Mouse (Mus musculus): ENCODE results near the gene Cfap97d1. TPM values are rescaled to one million over a fixed set of nuclear protein-coding genes. Genes with fewer than 3 reads are reported as not detected.
A peak's percentile ranks its signal among the peaks of the same experiment; 100 is the strongest.

Gene Cfap97d1
- polyA plus RNA-seq, 1 experiment from 2014 or later: not detected

- no peak overlapping the region for H3K27ac ChIP-seq (replicated peaks)
- no peak overlapping the region for H3K4me3 ChIP-seq (replicated peaks)
- no peaks in the 10 kb centered on the region for H3K9me3 ChIP-seq (replicated peaks)
- no peak overlapping the region for H3K9ac ChIP-seq
- no peak overlapping the region for H3K4me2 ChIP-seq
- no peaks in the 10 kb centered on the region for H3K36me3 ChIP-seq (replicated peaks)
- H3K4me1 ChIP-seq (replicated peaks): no peaks in the 10 kb centered on the region
- no peak for ATAC-seq (ENCODE audit: insufficient read depth)
- H3K27me3 ChIP-seq: peaks cover 16% of the 10 kb centered on the region
- 62% methylated on average over 7 of the region's 7 CpGs for WGBS (ENCODE audit: insufficient replicate concordance)
Observed at GRCm38 (mm10) chr11:102036336-102036735, 52.3 kb downstream of the Cfap97d1 start.

GRCm38 (mm10) chr11:102037789-102038188 is 53.7 kb downstream of the Cfap97d1 start:
- no peak overlapping the region for H3K9ac ChIP-seq
- peaks cover 16% of the 10 kb centered on the region for H3K27me3 ChIP-seq
- WGBS (ENCODE audit: insufficient replicate concordance): 75% methylated on average over 6 of the region's 6 CpGs
- no peak overlapping the region for H3K4me3 ChIP-seq (replicated peaks)
- no peak overlapping the region for H3K4me2 ChIP-seq
- no peaks in the 10 kb centered on the region for H3K36me3 ChIP-seq (replicated peaks)
- H3K9me3 ChIP-seq (replicated peaks): no peaks in the 10 kb centered on the region
- no peak overlapping the region for H3K27ac ChIP-seq (replicated peaks)
- no peak for ATAC-seq (ENCODE audit: insufficient read depth)
- H3K4me1 ChIP-seq (replicated peaks): no peaks in the 10 kb centered on the region

DNA sequence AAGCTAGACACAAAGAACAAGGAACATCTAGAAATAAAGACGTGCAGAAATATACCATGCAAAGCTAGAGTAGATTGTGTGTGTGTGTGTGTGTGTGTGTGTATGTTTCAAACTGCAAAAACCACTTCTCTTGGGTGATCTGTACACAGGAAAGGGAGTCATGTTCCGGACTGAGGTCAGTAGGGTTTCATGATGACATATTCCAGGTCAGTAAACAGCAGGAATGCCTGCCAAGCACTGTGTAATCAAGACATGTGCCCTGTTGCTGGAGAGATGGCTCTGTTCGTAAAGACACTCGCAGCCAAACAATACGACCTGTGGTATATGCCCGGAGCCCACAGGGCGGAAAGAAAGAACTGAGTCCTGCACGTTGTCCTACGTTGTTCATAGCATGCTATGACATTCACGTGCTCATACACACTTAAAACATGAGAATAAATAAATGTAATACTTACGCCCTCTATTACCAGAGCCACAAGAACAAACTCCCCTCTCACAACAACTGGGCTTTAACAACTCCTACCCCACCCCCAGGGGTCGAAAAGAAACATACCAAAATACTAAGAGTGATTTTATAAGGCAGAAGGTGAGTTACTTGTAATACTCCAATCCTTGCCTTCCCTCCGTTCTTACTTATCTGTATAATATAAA is 55.5 kb downstream of the Cfap97d1 start:
- H3K27me3 ChIP-seq: peaks cover 12% of the 10 kb centered on the region
- no peak overlapping the region for H3K27ac ChIP-seq (replicated peaks)
- 61% methylated on average over 13 of the region's 13 CpGs for WGBS (ENCODE audit: insufficient replicate concordance)
- H3K4me3 ChIP-seq (replicated peaks): no peak overlapping the region
- H3K4me1 ChIP-seq (replicated peaks): no peaks in the 10 kb centered on the region
- no peaks in the 10 kb centered on the region for H3K9me3 ChIP-seq (replicated peaks)
- no peak overlapping the region for H3K4me2 ChIP-seq
- no peaks in the 10 kb centered on the region for H3K36me3 ChIP-seq (replicated peaks)
- H3K9ac ChIP-seq: no peak overlapping the region
- 0 out of 2 replicates have a peak, but pooled peaks have one; percentile 18 for ATAC-seq (ENCODE audit: insufficient read depth)

DNA sequence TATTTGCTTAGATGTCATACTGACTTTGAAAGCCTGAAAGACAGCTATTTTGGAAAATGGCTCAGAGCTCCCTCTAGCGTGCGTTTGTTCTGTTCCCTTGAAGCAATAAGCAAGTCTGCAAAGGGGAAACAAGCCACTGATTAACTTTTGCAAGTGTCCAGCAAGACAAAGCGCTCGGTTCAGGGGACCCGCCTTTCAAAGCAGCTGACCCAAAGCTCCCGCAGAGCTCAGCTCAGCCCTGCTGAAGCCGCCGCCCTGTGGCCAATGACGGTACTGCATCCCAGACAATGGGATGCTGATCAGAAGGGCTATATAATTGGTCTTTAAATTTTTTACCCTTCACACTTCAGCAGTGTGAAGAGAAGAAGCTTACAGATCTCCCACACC is 56.1 kb downstream of the Cfap97d1 start:
- Histone ChIP-seq H3K36me3 (replicated peaks) (no peaks in the 10 kb centered on the region), H3K9me3 (replicated peaks) (no peaks in the 10 kb centered on the region), H3K27me3 (peaks cover 12% of the 10 kb centered on the region), H3K4me3 (replicated peaks) (no peak overlapping the region), H3K9ac (no peak overlapping the region), H3K4me1 (replicated peaks) (no peaks in the 10 kb centered on the region), H3K27ac (replicated peaks) (no peak overlapping the region), H3K4me2 (no peak overlapping the region)
- ATAC-seq (ENCODE audit: insufficient read depth): peak; percentile 69
- WGBS (ENCODE audit: insufficient replicate concordance): under 1% methylated on average over 9 of the region's 9 CpGs

DNA sequence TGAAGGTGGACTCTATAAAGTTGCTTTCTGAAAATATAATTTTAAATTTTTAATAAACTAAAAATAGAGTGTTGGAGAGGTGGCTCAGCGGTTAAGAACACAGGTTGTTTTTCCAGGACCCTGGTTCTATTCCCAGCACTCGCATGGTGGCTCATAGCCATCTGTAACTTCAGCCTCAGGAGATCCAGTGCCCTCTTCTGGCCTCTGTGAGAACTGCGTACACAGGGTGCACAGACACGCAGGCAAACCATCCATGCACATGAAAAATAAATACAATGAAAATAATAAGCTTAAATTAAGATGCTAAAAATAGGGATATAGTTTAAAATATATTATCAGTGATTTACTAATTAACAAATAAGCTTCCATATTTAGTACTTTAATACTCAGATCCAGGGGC is 56.6 kb downstream of the Cfap97d1 start:
- no peak for ATAC-seq (ENCODE audit: insufficient read depth)
- H3K4me1 ChIP-seq (replicated peaks): no peaks in the 10 kb centered on the region
- no peaks in the 10 kb centered on the region for H3K9me3 ChIP-seq (replicated peaks)
- H3K27ac ChIP-seq (replicated peaks): no peak overlapping the region
- no peak overlapping the region for H3K4me3 ChIP-seq (replicated peaks)
- H3K9ac ChIP-seq: no peak overlapping the region
- WGBS (ENCODE audit: insufficient replicate concordance): 67% methylated on average over 4 of the region's 4 CpGs
- H3K27me3 ChIP-seq: peaks cover 12% of the 10 kb centered on the region
- no peaks in the 10 kb centered on the region for H3K36me3 ChIP-seq (replicated peaks)
- no peak overlapping the region for H3K4me2 ChIP-seq

GRCm38 (mm10) chr11:102041350-102041949 is 57.4 kb downstream of the Cfap97d1 start, which contains the start of gene Cd300lg:
Gene Cd300lg, plus strand, starts transcription at chr11:102041509.
- 9% methylated on average over 5 of the region's 5 CpGs for WGBS (ENCODE audit: insufficient replicate concordance)
- Histone ChIP-seq H3K27ac (replicated peaks) (no peak within 1 kb of the TSS), H3K9ac (no peak within 1 kb of the TSS), H3K4me2 (no peak within 1 kb of the TSS), H3K4me3 (replicated peaks) (no peak within 1 kb of the TSS), H3K36me3 (replicated peaks) (no peaks in the 10 kb centered on the region), H3K9me3 (replicated peaks) (no peaks in the 10 kb centered on the region), H3K4me1 (replicated peaks) (no peaks in the 10 kb centered on the region), H3K27me3 (peaks cover 10% of the 10 kb centered on the region)
- no peak for ATAC-seq (ENCODE audit: insufficient read depth)

Other genes starting within 250 kb of the Cfap97d1 start
- gene Etv4, start 198.9 kb upstream of the Cfap97d1 start, polyA plus RNA-seq (2015; fragmentation: Nextera tagmentation; extraction: Ambion mirVana): 0.13 and 0.15 TPM in 2 replicates
- 0.51 and 0.52 TPM in 2 replicates for gene Meox1, start 89.9 kb upstream of the Cfap97d1 start, polyA plus RNA-seq (2015; fragmentation: Nextera tagmentation; extraction: Ambion mirVana)
- 0.07 TPM in 2 replicates for gene Sost, start 17.3 kb upstream of the Cfap97d1 start, polyA plus RNA-seq (2015; fragmentation: Nextera tagmentation; extraction: Ambion mirVana)
- gene Dusp3, start 2.7 kb downstream of the Cfap97d1 start, polyA plus RNA-seq (2015; fragmentation: Nextera tagmentation; extraction: Ambion mirVana): 7.8 and 8.0 TPM in 2 replicates
- gene Mpp3, start 44.2 kb downstream of the Cfap97d1 start, polyA plus RNA-seq (2015; fragmentation: Nextera tagmentation; extraction: Ambion mirVana): 0.24 and 0.53 TPM in 2 replicates
- 0.69 and 0.82 TPM in 2 replicates for gene Cd300lg, start 57.2 kb downstream of the Cfap97d1 start, polyA plus RNA-seq (2015; fragmentation: Nextera tagmentation; extraction: Ambion mirVana)
- gene Mpp2, start 104.2 kb downstream of the Cfap97d1 start, polyA plus RNA-seq (2015; fragmentation: Nextera tagmentation; extraction: Ambion mirVana): 11.5 and 13.3 TPM in 2 replicates
- gene Ppy, start 117.0 kb downstream of the Cfap97d1 start, polyA plus RNA-seq (2015; fragmentation: Nextera tagmentation; extraction: Ambion mirVana): not detected in 2 replicates
- 0.29 and 0.71 TPM in 2 replicates for gene Pyy, start 123.6 kb downstream of the Cfap97d1 start, polyA plus RNA-seq (2015; fragmentation: Nextera tagmentation; extraction: Ambion mirVana)
- gene Nags, start 161.2 kb downstream of the Cfap97d1 start, polyA plus RNA-seq (2015; fragmentation: Nextera tagmentation; extraction: Ambion mirVana): 16.5 and 18.2 TPM in 2 replicates
- gene Tmem101, start 172.1 kb downstream of the Cfap97d1 start, polyA plus RNA-seq (2015; fragmentation: Nextera tagmentation; extraction: Ambion mirVana): 9.6 and 12.0 TPM in 2 replicates
- gene Lsm12, start 201.0 kb downstream of the Cfap97d1 start, polyA plus RNA-seq (2015; fragmentation: Nextera tagmentation; extraction: Ambion mirVana): 51.4 and 70.3 TPM in 2 replicates
- gene G6pc3, start 205.3 kb downstream of the Cfap97d1 start, polyA plus RNA-seq (2015; fragmentation: Nextera tagmentation; extraction: Ambion mirVana): 8.2 and 8.8 TPM in 2 replicates
- gene Hdac5, start 245.9 kb downstream of the Cfap97d1 start, polyA plus RNA-seq (2015; fragmentation: Nextera tagmentation; extraction: Ambion mirVana): 17.3 and 17.5 TPM in 2 replicates

Measured in liver, embryonic 15.5 days (tissue).